Mouse (Mus musculus): ENCODE results near the gene Lims1. TPM values are rescaled to one million over a fixed set of nuclear protein-coding genes. Genes with fewer than 3 reads are reported as not detected.

The Lims1 gene
- polyA plus RNA-seq, 1 experiment from 2014 or later = 322 TPM

- WGBS = 15% methylated on average over 3 of the region's 3 CpGs
- Histone ChIP-seq H3K27ac (ENCODE audit: low read length) (peak overlapping the region; percentile 51; the same call in 1 of the 2 replicates), H3K36me3 (ENCODE audit: insufficient read depth, low read length) (no peaks in the 10 kb centered on the region), H3K4me1 (ENCODE audit: insufficient read depth, low read depth, low read length) (peaks cover 44% of the 10 kb centered on the region), H3K9me3 (ENCODE audit: low read length) (no peaks in the 10 kb centered on the region), H3K4me2 (replicated peaks; ENCODE audit: low read depth, low read length) (no peak overlapping the region), H3K27me3 (replicated peaks; ENCODE audit: insufficient read depth, low read length) (no peaks in the 10 kb centered on the region), H3K9ac (replicated peaks; ENCODE audit: low read depth) (no peak overlapping the region), H3K4me3 (ENCODE audit: low read depth, low read length) (no peak overlapping the region)
- DNase-seq (ENCODE audit: low spot score) = no peak
- ATAC-seq = no peak
- TF ChIP-seq CTCF (IDR thresholded peaks at IDR 0.05) (no peak), EP300 (IDR thresholded peaks at IDR 0.05) (no peak)
Measured at GRCm38 (mm10) chr10:58369707-58370093, 46.4 kb downstream of the Lims1 start.

GRCm38 (mm10) chr10:58370143-58370542 is 46.9 kb downstream of the Lims1 start:
- Histone ChIP-seq H3K4me3 (ENCODE audit: low read depth, low read length) (no peak overlapping the region), H3K36me3 (ENCODE audit: insufficient read depth, low read length) (no peaks in the 10 kb centered on the region), H3K27me3 (replicated peaks; ENCODE audit: insufficient read depth, low read length) (no peaks in the 10 kb centered on the region), H3K4me1 (ENCODE audit: insufficient read depth, low read depth, low read length) (peaks cover 41% of the 10 kb centered on the region), H3K27ac (ENCODE audit: low read length) (peak overlapping the region; percentile 90), H3K9ac (replicated peaks; ENCODE audit: low read depth) (no peak overlapping the region), H3K4me2 (replicated peaks; ENCODE audit: low read depth, low read length) (no peak overlapping the region), H3K9me3 (ENCODE audit: low read length) (no peaks in the 10 kb centered on the region)
- TF ChIP-seq CTCF (IDR thresholded peaks at IDR 0.05) (no peak), EP300 (IDR thresholded peaks at IDR 0.05) (no peak)
- DNase-seq (ENCODE audit: low spot score) (peak; percentile 73), ATAC-seq (peak; percentile 34; the same call in 1 of the 2 replicates)

- DNase-seq (ENCODE audit: low spot score) (no peak), ATAC-seq (peak; percentile 46; the same call in 1 of the 2 replicates)
- peak overlapping the region; percentile 90 for H3K27ac ChIP-seq (ENCODE audit: low read length)
- H3K4me1 ChIP-seq (ENCODE audit: insufficient read depth, low read depth, low read length) = peaks cover 38% of the 10 kb centered on the region
- no peaks in the 10 kb centered on the region for H3K36me3 ChIP-seq (ENCODE audit: insufficient read depth, low read length)
- no peak overlapping the region for H3K9ac ChIP-seq (replicated peaks; ENCODE audit: low read depth)
- H3K27me3 ChIP-seq (replicated peaks; ENCODE audit: insufficient read depth, low read length) = no peaks in the 10 kb centered on the region
- TF ChIP-seq CTCF (IDR thresholded peaks at IDR 0.05) (no peak), EP300 (IDR thresholded peaks at IDR 0.05) (0 out of 2 replicates have a peak, but pooled peaks have one; percentile 57)
- no peak overlapping the region for H3K4me3 ChIP-seq (ENCODE audit: low read depth, low read length)
- H3K4me2 ChIP-seq (replicated peaks; ENCODE audit: low read depth, low read length) = no peak overlapping the region; the same call in 1 of the 2 replicates
- H3K9me3 ChIP-seq (ENCODE audit: low read length) = no peaks in the 10 kb centered on the region
Measured at GRCm38 (mm10) chr10:58370559-58370958, 47.3 kb downstream of the Lims1 start.

DNA sequence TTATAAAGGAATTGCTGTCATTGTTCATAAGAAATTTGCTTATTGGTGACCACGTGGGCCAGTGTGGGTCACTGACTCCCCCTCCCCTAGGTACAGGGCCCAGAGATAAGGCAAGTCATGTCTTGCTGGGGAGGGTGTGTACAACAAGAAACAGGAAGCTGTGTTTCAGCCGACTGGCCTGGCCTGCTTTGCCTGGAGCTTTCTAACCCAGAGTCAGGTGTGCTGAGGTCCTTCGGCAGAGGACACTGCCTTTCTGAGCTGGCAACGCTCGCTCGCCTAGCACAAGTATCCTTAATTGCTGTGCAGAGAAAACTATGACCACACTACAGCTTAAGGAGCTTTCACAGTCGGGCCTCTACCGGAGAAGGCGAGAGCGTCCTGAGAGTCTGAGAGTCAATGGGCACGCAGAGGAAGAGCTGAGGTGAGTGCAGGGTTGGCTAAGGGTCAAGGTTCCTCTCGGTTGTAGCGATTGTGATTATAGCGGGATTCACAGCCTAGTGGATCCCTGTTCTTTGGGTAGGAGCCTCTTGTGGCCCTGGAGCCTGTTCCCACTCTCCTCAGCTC is 48.1 kb downstream of the Lims1 start:
- Histone ChIP-seq H3K4me2 (replicated peaks; ENCODE audit: low read depth, low read length) (peak overlapping the region; percentile 49), H3K36me3 (ENCODE audit: insufficient read depth, low read length) (no peaks in the 10 kb centered on the region), H3K4me3 (ENCODE audit: low read depth, low read length) (peak overlapping the region; percentile 15), H3K4me1 (ENCODE audit: insufficient read depth, low read depth, low read length) (peaks cover 36% of the 10 kb centered on the region), H3K27ac (ENCODE audit: low read length) (peak overlapping the region; percentile 90), H3K27me3 (replicated peaks; ENCODE audit: insufficient read depth, low read length) (no peaks in the 10 kb centered on the region), H3K9ac (replicated peaks; ENCODE audit: low read depth) (peak overlapping the region; percentile 29; the same call in 1 of the 2 replicates), H3K9me3 (ENCODE audit: low read length) (no peaks in the 10 kb centered on the region)
- TF ChIP-seq CTCF (IDR thresholded peaks at IDR 0.05) (no peak), EP300 (IDR thresholded peaks at IDR 0.05) (no peak)
- DNase-seq (ENCODE audit: low spot score) = peak; percentile 68
- 25% methylated on average over 14 of the region's 14 CpGs for WGBS
- peak; percentile 63 for ATAC-seq

GRCm38 (mm10) chr10:58372430-58373030 is 49.3 kb downstream of the Lims1 start:
- no peaks in the 10 kb centered on the region for H3K36me3 ChIP-seq (ENCODE audit: insufficient read depth, low read length)
- no peaks in the 10 kb centered on the region for H3K9me3 ChIP-seq (ENCODE audit: low read length)
- H3K9ac ChIP-seq (replicated peaks; ENCODE audit: low read depth) = no peak overlapping the region
- peaks cover 36% of the 10 kb centered on the region for H3K4me1 ChIP-seq (ENCODE audit: insufficient read depth, low read depth, low read length)
- TF ChIP-seq EP300 (IDR thresholded peaks at IDR 0.05) (no peak), CTCF (IDR thresholded peaks at IDR 0.05) (no peak)
- peak; percentile 29; the same call in 1 of the 2 replicates for ATAC-seq
- no peak overlapping the region for H3K4me3 ChIP-seq (ENCODE audit: low read depth, low read length)
- DNase-seq (ENCODE audit: low spot score) = peak; percentile 50
- H3K27me3 ChIP-seq (replicated peaks; ENCODE audit: insufficient read depth, low read length) = no peaks in the 10 kb centered on the region
- H3K27ac ChIP-seq (ENCODE audit: low read length) = peak overlapping the region; percentile 51; the same call in 1 of the 2 replicates
- 38% methylated on average over 6 of the region's 6 CpGs for whole genome bisulfite sequencing
- H3K4me2 ChIP-seq (replicated peaks; ENCODE audit: low read depth, low read length) = no peak overlapping the region; the same call in 1 of the 2 replicates

- no peaks in the 10 kb centered on the region for H3K9me3 ChIP-seq (ENCODE audit: low read length)
- no peaks in the 10 kb centered on the region for H3K36me3 ChIP-seq (ENCODE audit: insufficient read depth, low read length)
- ATAC-seq (no peak), DNase-seq (ENCODE audit: low spot score) (peak; percentile 32)
- no peak overlapping the region for H3K4me2 ChIP-seq (replicated peaks; ENCODE audit: low read depth, low read length)
- H3K4me3 ChIP-seq (ENCODE audit: low read depth, low read length) = no peak overlapping the region
- H3K9ac ChIP-seq (replicated peaks; ENCODE audit: low read depth) = no peak overlapping the region
- TF ChIP-seq CTCF (IDR thresholded peaks at IDR 0.05) (no peak), EP300 (IDR thresholded peaks at IDR 0.05) (no peak)
- peaks cover 35% of the 10 kb centered on the region for H3K4me1 ChIP-seq (ENCODE audit: insufficient read depth, low read depth, low read length)
- H3K27ac ChIP-seq (ENCODE audit: low read length) = no peak overlapping the region
- H3K27me3 ChIP-seq (replicated peaks; ENCODE audit: insufficient read depth, low read length) = no peaks in the 10 kb centered on the region
Measured at GRCm38 (mm10) chr10:58373829-58374228, 50.6 kb downstream of the Lims1 start.

Data from lung, postnatal 0 days (tissue).